Mouse (Mus musculus) 3T3-L1 (cell line): ENCODE results near the gene Mbd6.
A peak's percentile ranks its signal among the peaks of the same experiment; 100 is the strongest.

ENCODE experiments used
- DNase-seq: peaks from one replicate; pipeline ENCODE4 v3.0.0-alpha.2; 2015; ENCODE audit warnings: low read depth, low spot score

Gene Mbd6

GRCm38 (mm10) chr10:127264336-127264735, 24.5 kb downstream of the Mbd6 start:
- DNase-seq = no peak

GRCm38 (mm10) chr10:127263631-127264030, 25.2 kb downstream of the Mbd6 start:
- DNase-seq = no peak

- no peak for DNase-seq
Measured at GRCm38 (mm10) chr10:127262548-127263398, 26.0 kb downstream of the Mbd6 start, which contains the start of gene Kif5a. TSS of gene Kif5a (minus strand) at chr10:127263348.

DNA sequence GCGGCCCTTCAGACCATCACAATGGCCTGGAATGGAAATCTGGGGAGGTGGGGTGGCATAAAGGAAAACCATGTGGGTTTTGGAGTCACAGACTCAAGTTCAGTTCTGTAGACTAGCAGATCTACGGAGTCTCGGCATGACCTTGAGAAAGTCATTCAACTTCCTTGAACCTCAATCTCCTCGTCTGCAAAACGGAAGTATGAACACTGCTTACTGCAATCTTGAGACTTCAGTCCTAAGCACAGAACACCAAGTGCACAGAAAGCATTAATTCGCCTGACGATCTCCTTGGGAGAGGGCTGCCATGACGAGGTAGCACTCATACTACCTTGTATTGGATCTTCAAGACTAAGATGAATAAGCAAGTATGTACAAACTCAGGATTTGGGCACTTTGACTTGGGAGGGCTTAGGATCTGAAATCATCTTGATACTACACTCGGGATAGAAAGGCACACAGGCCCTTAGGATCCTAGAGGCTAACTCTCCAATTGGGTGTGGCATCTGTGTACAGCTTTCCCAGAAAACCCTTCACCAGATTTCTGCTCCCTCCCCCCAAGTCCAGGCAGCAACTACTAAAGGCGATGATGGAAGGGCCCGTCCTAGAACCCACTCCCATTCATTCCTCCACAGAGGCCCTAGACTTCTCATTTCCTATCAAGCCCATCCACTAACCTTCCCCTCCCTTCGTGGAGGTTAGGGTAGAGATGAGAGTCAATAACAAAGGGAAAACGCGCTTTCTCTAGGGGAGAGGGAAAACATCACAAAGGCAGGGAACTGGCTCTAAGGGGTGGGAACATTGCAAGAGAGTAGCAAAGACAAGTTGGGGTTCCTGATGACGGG, 26.9 kb downstream of the Mbd6 start:
- no peak for DNase-seq

DNA sequence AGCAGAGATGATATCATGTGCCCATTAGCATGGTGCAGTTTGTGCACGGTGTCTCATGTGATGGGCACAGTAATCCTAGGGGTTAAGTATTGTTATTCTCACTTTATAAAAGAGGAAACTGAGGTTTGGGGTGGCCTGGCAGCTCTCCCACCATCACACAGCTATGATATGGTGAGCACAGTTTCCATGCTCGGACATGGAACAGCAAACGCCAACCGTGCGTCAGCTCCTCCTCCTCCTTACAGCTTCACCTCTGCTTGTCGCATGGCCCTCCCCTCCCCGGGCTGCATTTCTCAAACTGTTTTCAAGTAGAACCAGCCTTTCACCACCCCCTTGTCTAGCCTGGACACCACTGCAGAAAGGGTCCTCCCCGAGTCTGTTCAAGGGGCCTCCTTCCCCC, 30.3 kb downstream of the Mbd6 start:
- no peak for DNase-seq

GRCm38 (mm10) chr10:127257790-127258189, 31.0 kb downstream of the Mbd6 start:
- no peak for DNase-seq

GRCm38 (mm10) chr10:127255625-127256345, 33.0 kb downstream of the Mbd6 start:
- peak; percentile 72 for DNase-seq

GRCm38 (mm10) chr10:127250810-127251209, 38.0 kb downstream of the Mbd6 start:
- DNase-seq = no peak

DNA sequence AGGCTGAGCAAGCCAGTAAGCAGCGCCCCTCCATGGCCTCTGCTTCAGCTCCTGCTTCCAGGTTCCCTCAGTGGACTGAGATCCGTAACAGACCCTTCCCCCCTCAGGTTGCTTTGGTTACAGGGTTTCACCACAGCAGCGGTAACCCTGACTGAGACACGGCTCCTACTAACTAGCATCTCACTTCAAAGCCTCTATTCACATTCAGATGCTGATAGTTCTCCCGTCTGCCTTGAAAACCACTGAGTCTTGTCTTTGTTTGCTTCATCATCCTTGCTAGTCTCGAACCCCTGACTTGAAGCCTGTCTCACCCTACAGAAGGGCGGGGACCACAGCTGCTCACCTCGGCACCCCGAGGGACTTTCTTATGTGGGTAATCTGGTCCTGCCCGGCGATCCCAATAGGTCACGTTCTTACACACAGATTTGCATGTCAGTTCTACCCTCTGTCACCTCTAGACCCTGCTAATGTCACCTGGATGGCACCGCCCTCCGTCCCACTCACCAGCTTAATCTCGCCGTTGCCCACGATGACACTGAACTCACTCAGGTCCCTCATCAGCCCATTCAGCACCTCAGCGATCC, 50.5 kb downstream of the Mbd6 start:
- DNase-seq = no peak

DNA sequence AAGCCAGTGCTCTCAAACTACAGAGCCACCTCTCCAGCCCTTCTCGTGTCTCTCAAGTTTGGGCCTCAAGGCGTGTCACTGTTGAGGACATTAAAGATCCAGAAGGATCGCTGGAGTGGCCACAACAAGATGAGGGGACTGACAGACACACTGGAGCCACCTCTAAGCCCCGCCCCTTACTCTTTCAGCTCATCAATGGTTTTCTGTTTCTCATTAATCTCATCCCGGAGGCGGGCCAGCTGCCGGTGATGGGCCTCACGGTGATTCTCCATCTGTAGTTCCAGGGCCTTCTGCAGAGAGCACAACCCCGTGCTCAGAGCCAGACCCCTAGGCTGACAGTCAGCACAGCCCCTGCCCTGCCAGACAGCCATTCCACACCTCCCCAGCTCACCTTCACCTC, 52.3 kb downstream of the Mbd6 start:
- DNase-seq = no peak

DNA sequence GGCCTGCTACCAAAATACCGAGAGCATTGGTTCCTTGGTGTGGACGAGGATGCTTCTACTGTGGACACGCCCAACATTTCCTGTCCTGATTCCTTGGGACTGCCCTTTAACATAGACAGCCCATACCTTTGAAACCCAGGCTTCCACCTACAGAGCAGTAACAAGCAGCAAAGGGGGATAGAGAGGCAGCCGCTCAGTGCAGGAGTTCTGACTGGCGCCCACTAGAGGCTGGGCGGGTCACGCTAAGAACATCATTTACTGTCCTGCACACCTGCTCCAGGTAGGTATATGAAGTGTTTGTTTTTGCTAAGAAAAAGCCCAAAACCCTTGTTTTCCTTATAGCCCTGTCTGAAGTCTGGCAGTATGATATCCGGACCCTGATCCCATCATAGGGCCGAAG, 55.7 kb downstream of the Mbd6 start:
- no peak for DNase-seq
